Mouse (Mus musculus) testis, adult 2 months (tissue): ENCODE measurements around the gene Lyg1. TPM values are rescaled to one million over a fixed set of nuclear protein-coding genes. Genes with fewer than 3 reads are reported as not detected.

ENCODE experiments used
- H3K27ac ChIP-seq: fragments of 200-500 bp; 2 replicates; pipeline ENCODE4 v1.5.1; 2012; ENCODE audit warnings: low read depth, low read length; ENCODE audit not compliant: control insufficient read depth, insufficient read depth
- H3K27me3 ChIP-seq: fragments of 200-500 bp; 2 replicates; pipeline ENCODE4 v1.6.1; 2012; ENCODE audit warnings: mild to moderate bottlenecking, low read length, moderate library complexity; ENCODE audit not compliant: control insufficient read depth, insufficient read depth
- H3K36me3 ChIP-seq: fragments of 200-500 bp; 2 replicates; pipeline ENCODE4 v1.6.1; 2012; ENCODE audit warnings: mild to moderate bottlenecking, low read length; ENCODE audit not compliant: control insufficient read depth, insufficient read depth
- H3K4me1 ChIP-seq: fragments of 200-500 bp; 2 replicates; pipeline ENCODE4 v1.6.1; 2012; ENCODE audit warnings: low read length; ENCODE audit not compliant: control insufficient read depth, insufficient read depth
- H3K4me3 ChIP-seq: fragments of 200-500 bp; 2 replicates; pipeline ENCODE4 v1.5.1; 2012; ENCODE audit warnings: low read depth, mild to moderate bottlenecking, low read length, moderate library complexity, mixed read lengths; ENCODE audit not compliant: control insufficient read depth
- CTCF ChIP-seq: fragments of 200-500 bp; IDR thresholded peaks from 2 replicates; pipeline ENCODE4 v1.5.1; 2012; ENCODE audit warnings: low read depth, mild to moderate bottlenecking, inconsistent platforms, low read length, moderate library complexity; ENCODE audit not compliant: control insufficient read depth, insufficient read depth, insufficient replicate concordance
- POLR2A ChIP-seq: fragments of 200-500 bp; IDR thresholded peaks from 2 replicates; pipeline ENCODE4 v1.6.1; 2012; ENCODE audit warnings: low read depth, mild to moderate bottlenecking, inconsistent platforms, low read length, moderate library complexity; ENCODE audit not compliant: control insufficient read depth
- polyA plus RNA-seq: library from polyadenylated mRNA; depleted of rRNA; stranded (reverse); fragments of >200 nt; gene quantifications from 2 replicates; pipeline ENCODE4 v1.2.3, GENCODE M21; 2012

The Lyg1 gene
- polyA plus RNA-seq, 1 experiment, result not detected

DNA sequence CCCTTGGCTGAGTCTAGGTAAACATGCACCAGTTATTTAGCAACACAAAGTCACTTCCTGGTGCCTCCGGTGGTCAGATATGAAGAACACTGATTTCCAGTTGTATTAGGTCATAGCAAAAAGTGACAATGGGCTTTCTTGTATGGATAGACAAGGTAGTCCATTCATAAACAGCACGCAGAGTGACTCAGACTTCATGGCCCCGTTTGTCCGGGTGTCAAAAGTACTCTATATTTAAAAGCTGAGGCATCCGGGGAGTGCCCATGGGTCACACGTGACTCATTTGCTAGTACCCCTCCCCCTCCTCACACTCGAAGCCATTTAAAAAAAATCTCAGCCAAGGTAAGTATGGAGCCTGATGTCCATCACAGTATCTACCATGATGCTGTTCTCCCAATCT is 2.8 kb downstream of the Lyg1 start:
- TF ChIP-seq POLR2A, result no peak
- no peak for TF ChIP-seq CTCF
- H3K27me3 ChIP-seq, result no peaks in the 10 kb centered on the region
- no peak overlapping the region for H3K4me3 ChIP-seq
- H3K36me3 ChIP-seq, result no peaks in the 10 kb centered on the region
- H3K4me1 ChIP-seq, result no peaks in the 10 kb centered on the region
- H3K27ac ChIP-seq, result no peak overlapping the region

GRCm38 (mm10) chr1:37948906-37949305 is 8.7 kb downstream of the Lyg1 start:
- 0 out of 2 replicates have a peak, but pooled peaks cover 4% of the 10 kb centered on the region for H3K4me1 ChIP-seq
- TF ChIP-seq CTCF (no peak), POLR2A (no peak)

GRCm38 (mm10) chr1:37931806-37932205 is 25.8 kb downstream of the Lyg1 start:
- Histone ChIP-seq H3K27me3 (no peaks in the 10 kb centered on the region), H3K4me1 (no peaks in the 10 kb centered on the region), H3K4me3 (no peak overlapping the region), H3K27ac (no peak overlapping the region), H3K36me3 (no peaks in the 10 kb centered on the region)
- TF ChIP-seq POLR2A (no peak), CTCF (no peak)

More at GRCm38 (mm10) chr1:37948906-37949305, 8.7 kb downstream of the Lyg1 start:
- no peak overlapping the region for H3K4me3 ChIP-seq
- H3K27ac ChIP-seq, result no peak overlapping the region
- H3K36me3 ChIP-seq, result no peaks in the 10 kb centered on the region
- no peaks in the 10 kb centered on the region for H3K27me3 ChIP-seq

DNA sequence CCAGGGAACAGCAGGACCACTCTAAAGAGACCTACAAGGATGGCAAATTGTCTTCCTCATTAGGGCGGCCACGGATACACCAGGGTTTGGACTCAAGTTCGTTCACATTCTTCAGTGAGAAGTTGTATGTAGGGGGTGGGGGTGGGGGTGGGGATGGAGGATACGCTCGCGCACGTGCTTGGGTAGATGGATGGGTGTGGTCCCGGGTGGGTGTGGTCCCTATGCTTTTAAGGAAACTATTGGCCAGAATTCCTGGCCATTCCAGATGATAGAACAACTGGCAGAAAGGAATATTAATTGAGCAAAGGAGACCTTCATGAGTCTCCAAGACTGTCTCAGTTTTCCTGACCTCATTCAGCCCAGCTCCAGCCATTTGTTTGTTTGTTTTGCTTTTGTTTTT is 31.6 kb downstream of the Lyg1 start:
- H3K4me1 ChIP-seq, result peaks cover 6% of the 10 kb centered on the region
- TF ChIP-seq CTCF (no peak), POLR2A (no peak)
- no peaks in the 10 kb centered on the region for H3K36me3 ChIP-seq

DNA sequence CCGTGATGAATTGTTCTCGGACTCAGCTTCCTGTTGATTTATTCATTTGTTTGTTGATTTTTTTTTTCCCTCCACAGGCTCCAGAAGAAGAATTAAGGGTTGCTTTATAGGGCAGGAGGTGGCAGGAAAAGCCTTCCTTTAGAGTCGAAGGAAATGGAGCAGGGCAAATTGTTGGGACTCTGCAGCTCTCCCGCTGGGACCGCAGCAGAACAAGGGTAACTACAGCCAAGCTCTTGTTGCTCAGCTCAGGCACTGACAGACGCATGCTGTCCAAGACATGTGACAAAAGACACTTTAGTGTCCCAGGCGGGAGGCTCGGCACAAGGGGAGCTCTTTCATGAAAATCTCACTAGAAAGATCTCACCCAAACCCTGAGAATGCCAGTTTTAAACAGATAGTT is 35.0 kb downstream of the Lyg1 start:
- H3K27me3 ChIP-seq, result no peaks in the 10 kb centered on the region
- H3K36me3 ChIP-seq, result no peaks in the 10 kb centered on the region
- TF ChIP-seq CTCF (no peak), POLR2A (no peak)
- H3K4me3 ChIP-seq, result no peak overlapping the region
- no peak overlapping the region for H3K27ac ChIP-seq
- peaks cover 6% of the 10 kb centered on the region for H3K4me1 ChIP-seq

More for the DNA sequence above, 31.6 kb downstream of the Lyg1 start:
- H3K4me3 ChIP-seq, result no peak overlapping the region
- no peak overlapping the region for H3K27ac ChIP-seq
- H3K27me3 ChIP-seq, result no peaks in the 10 kb centered on the region

DNA sequence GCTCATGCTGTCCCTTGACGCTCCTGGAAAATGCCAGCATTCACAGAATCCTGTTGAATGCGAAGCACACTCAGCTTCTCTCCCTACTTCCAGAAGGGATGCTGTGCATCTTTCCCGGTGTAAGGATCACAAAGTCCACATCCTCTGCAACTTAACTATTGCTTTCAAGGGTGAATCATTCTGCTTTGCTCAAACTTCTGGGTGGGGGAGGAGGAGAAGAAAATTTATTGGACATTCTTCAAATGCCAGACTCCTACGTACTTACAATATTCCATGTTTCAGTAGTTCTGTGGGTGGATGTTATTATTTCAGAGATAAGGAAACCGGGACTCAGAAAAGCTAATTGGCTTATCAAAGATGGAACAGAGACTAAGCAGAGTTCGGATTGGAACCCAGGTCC is 39.5 kb downstream of the Lyg1 start:
- Histone ChIP-seq H3K36me3 (no peaks in the 10 kb centered on the region), H3K27me3 (no peaks in the 10 kb centered on the region), H3K4me3 (no peak overlapping the region), H3K27ac (no peak overlapping the region), H3K4me1 (no peaks in the 10 kb centered on the region; the same call in 1 of the 2 replicates)
- TF ChIP-seq CTCF (no peak), POLR2A (no peak)

GRCm38 (mm10) chr1:37917666-37918065 is 39.9 kb downstream of the Lyg1 start:
- H3K27ac ChIP-seq, result no peak overlapping the region
- H3K4me1 ChIP-seq, result no peaks in the 10 kb centered on the region; the same call in 1 of the 2 replicates
- TF ChIP-seq CTCF, result no peak
- TF ChIP-seq POLR2A, result no peak
- H3K36me3 ChIP-seq, result no peaks in the 10 kb centered on the region
- H3K27me3 ChIP-seq, result no peaks in the 10 kb centered on the region
- H3K4me3 ChIP-seq, result no peak overlapping the region

GRCm38 (mm10) chr1:37916393-37916792 is 41.2 kb downstream of the Lyg1 start, which contains the start of gene Lyg2:
Lyg2 (minus strand) TSS chr1:37916493.
- no peak within 1 kb of the TSS for H3K27ac ChIP-seq
- H3K4me1 ChIP-seq, result no peaks in the 10 kb centered on the region; the same call in 1 of the 2 replicates
- no peaks in the 10 kb centered on the region for H3K36me3 ChIP-seq
- no peaks in the 10 kb centered on the region for H3K27me3 ChIP-seq
- TF ChIP-seq CTCF (no peak), POLR2A (no peak)
- no peak within 1 kb of the TSS for H3K4me3 ChIP-seq
